Mouse (Mus musculus) embryo, embryonic 10.5 days (tissue): ENCODE measurements around the gene F12.

ENCODE experiments used
- DNase-seq: peaks from one replicate; pipeline ENCODE4 v3.0.0-alpha.2; 2015; ENCODE audit warnings: low spot score

F12 gene

DNA sequence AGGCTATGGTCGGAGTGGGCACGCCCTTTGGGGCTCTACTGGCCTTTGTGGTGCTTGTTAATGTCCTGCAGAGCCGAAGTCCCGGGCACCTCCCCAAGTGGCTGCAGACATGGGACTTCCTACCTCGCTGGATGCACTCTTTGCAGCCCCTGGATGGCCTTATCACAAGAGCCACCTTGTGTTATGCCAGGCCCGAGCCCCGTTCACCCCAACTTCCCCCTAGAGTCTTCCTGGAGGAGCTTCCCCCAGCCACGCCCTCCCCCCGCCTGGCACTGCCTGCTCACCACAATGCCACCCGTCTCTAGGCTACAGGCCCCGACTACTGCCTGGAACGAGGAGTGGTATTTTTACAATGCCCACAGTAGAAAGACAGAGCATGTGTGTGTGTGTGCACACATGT lies 13.3 kb downstream of the F12 start:
- no peak for DNase-seq

DNA sequence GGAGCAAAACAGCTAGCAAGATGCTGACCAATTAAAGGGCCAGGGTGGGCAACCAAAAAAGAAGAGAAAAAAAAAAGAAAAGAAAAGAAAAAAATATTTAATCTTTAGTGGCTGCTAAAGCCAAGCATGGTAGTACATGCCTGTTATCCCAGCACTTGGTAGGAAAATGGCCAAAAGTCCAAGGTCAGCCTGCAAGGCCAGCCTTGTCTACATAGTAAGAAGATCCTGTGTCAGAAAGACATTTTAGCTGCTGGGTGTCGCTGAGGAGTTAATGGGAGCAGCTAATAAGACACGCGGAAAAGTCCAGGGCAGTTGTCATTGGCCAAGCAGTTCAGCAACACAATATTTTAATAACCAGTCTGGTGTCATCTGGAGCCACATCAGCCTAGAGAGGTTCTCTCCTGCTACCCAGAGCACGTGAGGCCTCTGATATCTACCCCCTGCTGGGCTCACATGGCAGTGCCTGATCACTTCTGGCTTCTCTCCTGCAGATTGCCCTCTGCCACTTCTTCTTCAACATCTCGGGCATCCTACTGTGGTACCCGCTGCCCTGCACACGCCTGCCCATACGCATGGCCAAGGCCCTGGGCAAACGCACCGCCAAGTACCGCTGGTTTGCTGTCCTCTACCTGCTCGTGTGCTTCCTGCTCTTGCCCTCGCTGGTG lies 13.8 kb downstream of the F12 start:
- no peak for DNase-seq

DNA sequence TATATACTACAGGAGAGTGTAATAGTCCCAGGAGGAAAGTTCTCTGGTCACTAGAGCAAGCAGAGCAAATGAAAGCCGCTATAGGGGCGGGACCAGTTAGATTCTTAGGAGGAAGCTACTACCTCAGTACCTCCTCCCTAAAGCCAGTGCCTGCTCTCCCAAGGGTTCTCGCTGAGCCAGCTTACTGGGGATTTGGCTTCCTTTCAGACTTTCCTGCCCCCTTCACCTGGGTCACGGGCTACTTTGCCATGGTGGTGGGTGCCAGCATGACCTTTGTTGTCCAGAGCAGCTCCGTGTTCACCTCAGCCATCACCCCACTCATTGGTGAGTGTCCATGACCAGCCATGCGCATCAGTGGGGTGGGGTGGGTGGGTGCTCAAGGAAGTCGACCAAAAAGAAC lies 14.8 kb downstream of the F12 start:
- DNase-seq = no peak

DNA sequence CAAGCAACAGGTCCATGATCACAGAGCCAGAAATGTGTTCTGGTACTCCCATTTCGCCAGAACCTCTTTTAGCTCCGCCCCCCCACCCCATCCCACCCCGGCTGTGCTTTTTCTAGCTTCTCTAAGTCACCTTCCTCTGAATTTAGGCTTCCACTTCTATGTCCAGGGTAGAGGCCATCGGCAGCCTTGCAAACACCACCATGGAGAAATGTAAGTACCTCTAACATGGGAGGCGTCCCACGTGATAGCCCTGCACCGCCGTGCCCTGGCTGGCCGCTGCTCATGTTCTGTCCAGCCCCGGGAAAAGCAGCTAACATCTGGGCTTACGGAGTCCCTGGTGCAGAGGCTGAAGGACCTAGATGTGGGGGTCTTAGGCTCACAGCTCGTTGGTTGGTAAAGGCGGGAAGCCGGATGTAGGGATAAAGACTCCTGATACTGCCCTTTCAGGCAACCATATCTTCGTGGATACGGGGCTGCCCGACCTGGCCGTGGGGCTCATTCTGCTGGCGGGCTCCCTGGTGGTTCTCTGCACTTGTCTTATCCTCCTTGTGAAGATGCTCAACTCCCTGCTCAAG lies 18.0 kb downstream of the F12 start:
- DNase-seq = no peak

DNA sequence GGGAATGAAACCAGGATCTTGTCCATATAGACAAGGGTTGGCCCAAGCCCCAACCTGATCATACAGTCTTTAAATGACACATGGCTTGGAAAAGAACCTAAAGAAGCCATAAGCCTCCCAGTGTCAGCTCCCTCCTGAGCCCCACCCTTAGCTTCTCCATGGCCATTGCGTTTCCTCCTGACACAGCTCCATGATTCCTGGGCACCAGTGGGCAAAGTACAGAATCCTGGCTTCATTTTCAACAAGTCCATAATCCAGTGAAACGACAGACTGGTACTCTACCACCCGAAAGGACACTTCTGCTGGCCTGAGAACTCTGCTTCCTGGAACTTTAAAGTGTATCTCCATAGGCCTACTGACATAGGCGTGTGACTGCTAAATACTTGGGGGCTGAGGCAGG lies 19.3 kb downstream of the F12 start:
- DNase-seq = no peak

DNA sequence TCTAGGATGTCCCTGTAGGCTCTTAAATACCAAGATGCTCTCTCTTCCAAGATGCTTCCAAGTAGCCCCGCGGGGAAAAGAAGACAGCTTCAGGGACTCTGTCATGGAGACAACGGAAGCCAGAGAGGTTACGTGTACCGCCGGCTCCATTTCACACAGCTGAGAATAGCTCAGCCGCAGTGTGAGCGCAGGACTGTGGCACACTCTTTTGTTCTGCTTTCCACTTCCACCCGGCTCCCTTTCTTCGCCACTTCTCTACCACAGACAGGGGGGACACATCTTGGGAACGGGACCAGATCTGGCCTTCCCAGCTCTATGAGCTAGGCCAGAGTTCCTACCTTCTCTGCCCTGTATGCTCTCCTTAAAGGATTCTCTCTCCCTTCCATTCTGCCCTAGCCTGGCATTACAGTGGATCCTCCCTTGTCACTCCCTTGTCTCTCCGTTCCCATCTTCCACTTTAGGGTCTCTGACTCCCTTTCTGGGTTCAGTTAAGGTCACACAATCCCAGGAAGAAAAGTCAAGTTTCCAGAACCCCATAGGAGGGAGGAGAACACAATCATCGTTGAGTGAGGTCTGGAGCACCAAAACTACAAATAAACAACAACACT lies 20.7 kb downstream of the F12 start:
- no peak for DNase-seq

DNA sequence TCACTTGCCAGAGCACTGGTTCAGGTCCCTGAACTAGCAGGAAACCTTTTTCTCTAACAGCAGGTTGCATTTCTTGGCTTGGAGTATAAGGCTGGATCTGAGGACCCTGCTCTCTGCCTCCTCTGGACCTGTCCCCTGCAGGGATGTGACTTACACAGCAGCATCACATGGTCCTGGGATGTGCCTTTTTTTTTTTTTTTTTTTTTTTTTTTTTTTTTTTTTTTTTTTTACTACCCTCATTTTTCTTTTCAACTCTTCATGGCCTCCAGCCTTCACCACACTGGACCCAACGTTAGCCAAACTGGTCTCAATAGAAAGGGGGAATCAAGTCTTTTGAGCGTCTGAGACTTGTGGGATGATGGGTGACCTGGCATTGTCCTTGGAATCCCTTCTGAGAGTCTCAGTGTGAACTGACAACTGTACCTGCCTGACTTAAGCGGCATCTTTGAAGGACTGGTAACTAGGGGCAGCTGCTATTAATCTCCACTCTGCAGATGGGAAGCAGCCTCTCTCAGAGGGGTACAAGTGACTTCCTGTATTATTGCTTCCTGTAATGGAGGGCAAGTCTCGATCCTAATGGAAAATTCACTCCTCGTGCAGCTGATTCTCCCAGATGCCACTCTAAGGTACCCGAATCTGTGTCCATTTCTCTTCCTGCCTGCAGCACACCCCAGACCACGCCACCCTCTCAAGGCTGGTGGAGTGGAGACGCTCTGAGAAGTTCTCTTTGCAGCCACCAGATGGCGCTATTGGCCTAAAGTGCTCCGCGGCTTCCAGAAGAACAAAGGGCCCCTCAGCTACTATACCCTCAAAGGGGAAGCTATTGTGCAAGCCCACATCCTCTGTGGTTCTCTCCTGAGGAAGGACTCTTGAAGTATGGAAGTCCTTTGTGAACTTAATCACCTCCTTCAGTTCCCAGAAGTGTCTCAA lies 21.5 kb downstream of the F12 start:
- DNase-seq = peak; percentile 95

DNA sequence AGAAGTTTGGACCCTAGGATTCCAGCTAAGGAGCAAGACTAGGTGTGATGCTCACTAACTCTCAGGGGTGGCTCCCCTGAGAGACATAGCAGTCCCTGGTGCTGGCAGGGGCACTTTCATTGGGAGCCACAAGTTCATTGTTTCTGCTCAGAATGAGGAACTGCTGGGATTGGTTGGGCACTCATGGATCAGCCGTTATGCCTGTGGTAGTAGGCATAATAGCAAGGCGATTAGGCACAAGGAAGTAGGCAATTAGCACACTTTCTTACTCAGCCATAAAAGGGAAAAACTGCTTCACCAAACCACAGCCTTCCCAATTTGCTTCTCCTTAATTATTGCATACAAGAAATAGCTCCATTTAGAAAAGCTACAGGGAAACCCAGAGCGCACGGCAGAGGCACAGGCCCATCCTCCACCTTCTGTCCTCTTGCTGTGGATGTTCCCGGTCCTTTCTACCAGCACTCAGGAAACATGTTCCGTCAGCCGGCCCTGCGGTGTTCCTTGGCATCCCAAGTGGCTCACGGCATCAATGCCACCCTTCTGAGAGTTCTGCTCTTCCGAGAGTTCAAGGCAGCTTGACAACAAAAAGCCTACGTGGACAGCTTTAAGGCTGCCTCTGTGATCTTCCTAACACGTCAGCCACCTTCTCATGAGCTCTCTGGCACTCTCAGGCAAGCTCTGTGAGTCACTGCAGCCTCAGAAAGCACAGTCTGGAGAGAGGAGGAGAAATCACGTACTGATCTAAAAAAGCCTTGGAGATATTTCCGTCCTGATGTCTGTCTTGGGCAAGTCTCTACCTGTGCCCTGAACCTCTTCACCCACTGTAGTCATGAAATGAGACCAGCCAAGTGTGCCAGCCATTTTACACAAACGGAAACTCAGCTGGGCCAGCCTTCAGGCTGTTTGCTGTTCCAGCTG lies 22.4 kb downstream of the F12 start:
- DNase-seq = no peak

DNA sequence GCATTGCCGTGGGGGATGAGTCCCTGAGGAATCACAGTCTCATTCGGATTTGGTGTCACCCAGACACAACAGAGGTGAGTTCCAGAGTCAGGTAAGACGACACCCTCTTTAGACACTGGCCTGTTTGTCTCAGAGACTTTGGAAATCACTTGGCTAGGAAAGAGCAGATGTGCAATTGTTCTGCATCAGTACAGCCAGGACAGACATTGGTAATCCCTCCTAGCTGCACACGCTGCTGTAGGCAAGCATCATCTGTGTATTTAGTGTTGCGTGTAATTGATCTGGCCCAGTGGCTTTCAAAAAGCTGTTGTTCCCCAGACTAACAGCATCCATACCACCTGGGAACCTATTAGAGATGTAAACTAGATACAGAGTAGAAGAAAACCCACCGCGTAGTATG lies 23.3 kb downstream of the F12 start:
- DNase-seq = no peak

DNA sequence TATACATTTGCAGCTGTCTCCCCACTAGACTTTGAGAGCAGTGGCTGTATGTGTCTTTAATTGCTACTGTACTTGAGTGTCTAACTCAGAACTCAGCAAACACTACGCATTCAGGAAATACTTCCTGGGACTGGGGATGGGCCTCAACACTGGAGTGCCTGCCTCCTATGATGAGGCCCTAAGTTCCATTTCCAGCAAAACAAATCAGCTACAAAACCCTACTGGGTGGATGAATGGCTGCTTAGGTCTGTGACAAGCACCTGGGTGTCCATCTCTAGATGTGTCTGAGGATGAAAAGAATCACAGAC lies 26.6 kb downstream of the F12 start:
- no peak for DNase-seq

DNA sequence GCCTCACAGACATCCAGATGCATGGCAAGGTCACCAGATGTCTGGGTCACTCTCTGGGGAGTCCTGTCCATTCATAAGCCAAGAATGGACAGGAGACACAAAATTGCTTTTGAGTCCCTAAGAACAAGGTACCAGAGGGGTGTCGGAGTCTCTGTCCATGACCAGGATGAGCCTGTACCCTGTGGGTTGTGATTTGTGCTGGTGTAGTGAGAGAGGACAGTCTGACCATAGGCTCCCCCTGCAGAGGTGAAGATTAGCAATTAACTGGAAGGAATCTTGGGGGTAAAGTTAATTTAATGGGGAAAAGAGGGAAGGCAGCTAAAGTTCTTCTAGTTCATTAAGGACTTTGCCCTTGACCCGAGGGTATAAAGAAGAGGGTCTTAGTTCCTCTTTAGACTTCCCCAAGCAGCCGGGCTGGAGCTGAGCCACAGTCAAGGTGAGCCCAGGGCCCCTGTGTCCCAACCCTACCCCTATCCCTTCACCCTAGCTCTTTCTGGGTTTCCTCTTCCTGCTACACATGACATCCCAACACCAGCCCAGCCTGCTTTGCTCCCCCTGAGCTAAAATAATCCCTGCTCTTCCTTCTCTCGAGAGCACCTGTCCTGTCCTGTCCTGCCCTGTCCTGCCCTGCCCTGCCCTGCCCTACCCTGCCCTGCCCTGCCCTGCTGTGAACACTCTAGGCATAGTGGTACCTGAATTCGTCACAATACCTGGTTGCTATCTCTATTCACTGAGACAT lies 27.1 kb downstream of the F12 start:
- DNase-seq = no peak

DNA sequence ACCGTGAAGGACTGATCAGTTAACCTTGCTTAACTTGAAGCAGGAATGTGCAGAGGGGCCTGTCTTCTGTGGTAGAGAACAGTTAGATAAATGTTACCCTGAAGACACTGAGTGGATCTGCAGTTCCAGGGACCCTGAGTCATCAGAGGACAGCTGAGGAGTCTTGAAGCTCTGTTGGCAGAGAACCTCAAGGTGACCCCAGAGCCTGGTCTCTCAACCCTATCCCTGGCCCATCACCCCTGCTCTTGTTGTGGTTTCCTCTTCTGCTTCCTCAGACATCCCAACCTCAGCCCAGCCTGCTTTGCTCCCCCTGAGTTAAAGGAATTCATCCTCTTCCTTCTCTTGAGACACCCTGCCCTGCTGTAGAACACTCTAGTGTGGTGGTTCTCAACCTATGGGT lies 28.5 kb downstream of the F12 start, which contains the start of gene Slc34a1:
Slc34a1 (plus strand) TSS at position 100 of the 400 bp plus-strand sequence.
- DNase-seq = no peak

DNA sequence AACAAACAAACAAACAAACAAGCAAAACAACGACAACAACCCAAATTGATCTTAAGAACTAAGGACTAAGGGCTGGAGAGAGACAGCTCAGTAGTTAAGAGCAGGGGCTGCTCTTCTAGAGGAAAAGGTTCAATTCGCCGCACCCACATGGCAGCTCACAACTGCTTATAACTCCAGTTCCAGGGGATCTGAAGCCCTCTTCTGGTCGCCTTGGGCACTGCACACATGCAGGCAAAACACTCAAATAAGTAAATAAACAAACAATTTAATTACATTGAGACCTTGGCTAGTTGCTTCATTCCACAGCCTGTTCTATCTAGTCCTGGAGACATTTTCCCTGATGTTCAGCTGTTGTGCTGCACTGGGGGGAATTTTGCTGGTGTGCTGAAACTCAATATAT lies 33.7 kb downstream of the F12 start:
- no peak for DNase-seq

DNA sequence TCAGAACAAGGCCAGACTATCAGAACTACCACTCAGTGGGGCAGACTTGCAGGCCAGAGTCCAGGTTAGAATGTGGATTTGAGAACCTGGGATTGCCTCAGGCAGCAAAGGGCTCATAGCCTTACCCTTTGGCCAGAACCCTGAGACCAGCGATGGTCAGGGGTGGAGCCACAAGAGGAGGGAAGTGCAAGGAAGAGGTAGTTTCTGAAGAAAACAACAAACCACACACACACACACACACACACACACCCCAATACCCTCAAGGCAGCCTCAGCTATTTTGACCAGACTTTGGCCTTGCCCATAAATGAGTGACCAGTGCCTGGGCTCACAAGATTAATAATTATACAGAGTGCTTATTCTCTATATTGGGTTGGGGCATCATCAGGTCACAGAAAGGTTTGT lies 35.0 kb downstream of the F12 start:
- DNase-seq = no peak

DNA sequence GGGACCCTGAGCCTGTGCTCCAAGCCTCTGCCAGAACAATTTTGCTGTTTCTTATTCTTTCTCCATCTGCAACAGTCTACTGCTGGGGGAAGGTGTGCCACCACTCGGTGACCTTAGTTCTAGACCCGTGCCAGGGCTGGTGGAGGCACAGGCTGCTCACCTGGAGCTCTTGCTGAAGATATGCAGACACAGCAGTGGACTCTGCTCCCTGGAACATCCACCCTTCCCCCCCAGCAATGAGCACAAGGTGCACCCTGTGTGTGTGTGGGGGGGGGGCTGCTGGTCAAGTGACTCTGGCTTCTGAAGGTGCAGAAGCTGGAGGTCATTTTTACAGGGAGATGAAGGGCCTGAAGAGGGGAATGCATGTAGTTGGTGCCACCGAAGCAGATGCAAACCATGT lies 35.9 kb downstream of the F12 start:
- no peak for DNase-seq

DNA sequence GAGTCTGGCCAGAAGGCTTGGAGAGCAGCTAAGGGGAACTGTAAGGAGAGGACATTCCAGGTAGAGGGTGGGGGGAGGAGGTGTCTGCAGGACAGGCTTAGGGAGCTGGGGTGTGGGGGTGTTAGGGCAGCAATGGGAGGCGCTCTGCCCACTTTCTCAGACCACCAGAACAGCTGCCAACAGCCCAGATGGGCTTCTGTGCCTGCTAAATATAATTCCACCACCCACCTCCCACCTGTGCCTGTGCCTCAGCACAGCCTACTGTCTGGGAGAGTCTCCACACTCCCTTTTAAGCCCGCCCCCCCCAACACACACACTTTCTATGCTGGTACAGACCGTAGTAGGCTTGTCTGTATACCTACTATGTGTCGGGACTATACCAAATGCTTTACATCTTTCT lies 44.8 kb downstream of the F12 start:
- no peak for DNase-seq

DNA sequence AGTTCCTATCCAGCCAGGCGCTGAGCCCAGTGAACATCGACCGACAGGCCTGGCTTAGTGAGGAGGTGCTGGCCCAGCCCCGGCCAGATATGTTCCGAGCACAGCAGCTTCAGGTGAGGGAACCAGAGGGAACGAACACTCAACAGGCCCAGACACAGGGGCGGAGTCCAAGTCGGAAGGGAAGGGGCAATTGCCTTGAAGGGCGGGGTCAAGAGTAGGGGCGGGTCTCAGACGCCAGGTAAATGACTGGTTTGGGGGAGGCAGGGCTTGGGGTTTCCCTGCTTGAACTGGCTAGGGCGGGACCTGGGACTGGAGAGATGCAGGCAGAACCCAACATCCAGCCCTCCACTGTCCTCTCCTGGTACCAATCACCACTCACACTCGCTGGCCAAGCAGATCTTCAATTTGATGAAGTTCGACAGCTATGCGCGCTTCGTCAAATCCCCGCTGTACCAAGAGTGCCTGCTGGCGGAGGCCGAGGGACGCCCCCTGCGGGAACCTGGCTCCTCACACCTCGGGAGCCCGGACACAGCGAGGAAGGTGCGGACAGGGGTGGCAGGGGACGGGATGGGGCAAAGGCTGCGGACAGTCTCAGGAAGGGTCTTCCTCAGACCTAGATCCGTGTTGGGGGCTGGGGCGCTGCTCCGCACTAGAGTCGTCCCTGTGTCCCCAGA lies 47.5 kb downstream of the F12 start:
- peak; percentile 10 for DNase-seq

DNA sequence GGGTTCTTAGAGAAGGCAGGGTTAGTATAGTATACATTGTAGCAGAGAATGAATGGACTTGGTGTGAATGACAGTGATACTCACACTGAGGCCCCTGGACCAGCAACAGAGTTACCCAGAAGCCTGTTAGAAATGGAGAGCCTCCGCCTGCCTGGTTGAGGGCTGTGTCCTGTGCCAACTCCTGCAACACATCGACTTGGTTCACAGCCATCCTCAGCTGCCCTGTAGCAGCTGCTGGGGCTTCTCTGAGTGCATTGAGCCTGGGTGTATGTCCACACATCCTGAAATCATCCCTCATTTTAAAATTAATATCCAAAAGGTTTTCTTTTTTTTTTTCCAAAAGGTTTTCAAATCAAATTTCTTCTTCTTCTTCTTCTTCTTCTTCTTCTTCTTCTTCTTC lies 50.7 kb downstream of the F12 start:
- no peak for DNase-seq

DNA sequence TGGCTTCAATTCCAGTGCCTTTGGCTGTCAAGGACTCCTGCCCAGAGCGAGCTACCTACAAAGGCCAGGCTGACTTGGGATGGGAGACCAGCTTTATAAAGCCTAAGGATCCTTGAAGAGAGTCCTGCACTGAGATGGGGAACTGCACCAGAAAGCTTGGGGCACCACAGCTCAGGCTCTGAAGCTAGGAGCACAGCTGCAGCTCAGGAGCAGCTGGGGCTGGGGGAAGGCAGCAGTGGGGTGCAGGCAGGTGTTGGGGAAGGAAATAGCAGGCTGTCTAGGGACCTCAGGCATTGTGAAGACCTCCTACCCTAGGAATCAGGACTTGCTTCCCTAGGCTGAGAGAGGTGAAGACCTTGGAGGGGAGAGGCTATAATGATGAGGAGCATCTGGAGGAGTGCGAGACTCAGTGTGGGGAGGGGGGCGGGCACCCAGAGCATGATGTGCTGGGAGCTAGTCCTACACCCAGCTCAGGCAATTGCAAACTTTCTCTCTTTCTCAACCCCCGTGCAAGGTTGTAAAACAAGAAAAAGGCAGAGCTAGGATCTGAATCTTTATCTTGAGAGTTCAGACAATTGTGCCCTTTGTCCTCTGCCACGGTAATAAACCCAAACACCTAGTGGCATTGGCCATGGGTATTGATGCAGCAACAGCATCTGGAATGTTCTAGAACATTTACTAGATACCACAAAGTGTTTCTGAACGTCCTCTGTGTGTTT lies 52.2 kb downstream of the F12 start:
- no peak for DNase-seq

DNA sequence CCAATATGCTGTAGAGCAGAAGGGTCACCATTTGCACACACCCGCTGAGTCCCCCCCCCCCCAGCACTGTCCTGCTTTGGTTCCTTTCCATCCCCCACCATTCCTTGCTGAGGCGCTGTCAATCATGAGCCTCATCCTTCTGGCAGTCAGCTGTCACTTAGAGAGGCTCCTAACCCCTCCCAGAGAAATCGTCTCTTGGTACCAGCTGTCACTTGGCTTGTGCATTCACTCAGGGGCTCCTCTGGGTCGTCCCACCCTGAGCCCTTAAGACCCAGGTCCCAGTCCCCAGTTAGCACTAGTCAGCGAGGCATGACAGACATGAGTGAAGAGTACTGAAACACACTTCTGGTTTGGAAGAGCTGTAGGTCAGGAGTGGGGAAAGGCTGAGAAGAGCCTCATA lies 54.9 kb downstream of the F12 start:
- DNase-seq = no peak
